Mouse (Mus musculus) c-Kit-negative CD71-positive TER-119-positive erythroid progenitor cells, embryonic 14.5 days (primary cell): ENCODE measurements around the gene Cnn1.

ENCODE experiments used
- DNase-seq: peaks from one replicate; pipeline ENCODE4 v3.0.0-alpha.2; 2013; ENCODE audit warnings: low read depth, low spot score

The Cnn1 gene

GRCm38 (mm10) chr9:22157516-22158265 lies 58.7 kb downstream of the Cnn1 start:
- DNase-seq = no peak
